Mouse (Mus musculus): Measurements from ENCODE around the gene Ak6. TPM values are rescaled to one million over a fixed set of nuclear protein-coding genes. Genes with fewer than 3 reads are reported as not detected.

Gene Ak6
- polyA plus RNA-seq (2012; rRNA removed) = 147 and 150 TPM in 2 replicates

DNA sequence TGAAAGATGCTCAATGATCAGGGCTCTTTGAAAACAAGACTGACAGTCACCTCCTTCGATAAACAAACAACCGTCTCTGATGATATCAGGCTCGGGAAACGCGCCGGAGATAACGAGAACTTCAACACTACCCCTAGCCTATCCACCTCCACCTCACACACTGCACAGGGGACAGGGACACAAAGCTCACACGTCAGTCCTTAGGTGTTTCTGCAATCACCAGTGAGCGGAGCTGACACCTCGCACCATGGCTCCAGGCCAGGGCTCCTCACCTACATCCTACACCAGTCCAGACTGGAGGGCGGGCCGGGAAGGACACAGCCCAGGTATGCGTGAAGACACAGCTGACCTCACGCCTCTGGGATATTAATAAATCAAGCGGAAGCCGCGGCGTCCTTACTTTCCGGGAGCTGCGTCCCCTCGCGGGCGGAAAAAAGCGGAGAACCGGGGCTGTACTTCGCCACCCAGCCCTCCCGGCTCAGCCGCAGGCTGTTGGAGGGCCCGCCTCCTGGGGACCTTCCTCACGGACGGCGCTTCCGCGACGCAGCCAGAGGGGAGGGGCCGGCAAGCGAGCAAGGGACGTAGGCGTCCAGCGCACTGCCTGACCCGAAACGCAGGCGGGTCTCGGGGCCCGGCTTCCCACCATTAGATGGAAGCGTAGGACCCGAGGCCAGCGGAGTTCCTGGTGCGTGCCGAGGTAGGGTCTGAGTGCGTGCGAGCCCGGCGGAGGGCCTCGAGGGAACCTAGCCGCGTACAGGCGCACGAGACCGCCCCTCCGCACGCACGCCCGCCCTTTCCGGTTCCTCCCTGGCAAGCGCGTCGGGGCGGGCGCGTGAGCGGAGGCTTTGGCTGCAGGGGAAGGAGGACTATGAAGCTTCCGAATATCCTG is at the start of gene Ak6, which contains the start of gene Rad17:
Gene Ak6 (plus strand): TSS at position 430 of the 889 bp plus-strand sequence.
Gene Rad17 (minus strand): TSS at position 502 of the 889 bp plus-strand sequence.
- peak within 1 kb of the TSS; percentile 98 for H3K4me3 ChIP-seq (ENCODE audit: insufficient read depth, low read length)
- TF ChIP-seq POLR2A (IDR thresholded peaks at IDR 0.05; ENCODE audit: extremely low read depth, insufficient read depth, low read length) (peak; percentile 53; the same call in 1 of the 2 replicates), CTCF (IDR thresholded peaks at IDR 0.05; ENCODE audit: extremely low read depth, insufficient read depth, low read length) (no peak)
- peaks cover 3% of the 10 kb centered on the region; the same call in 1 of the 2 replicates for H3K4me1 ChIP-seq (ENCODE audit: control insufficient read depth, insufficient read depth, low read length)

DNA sequence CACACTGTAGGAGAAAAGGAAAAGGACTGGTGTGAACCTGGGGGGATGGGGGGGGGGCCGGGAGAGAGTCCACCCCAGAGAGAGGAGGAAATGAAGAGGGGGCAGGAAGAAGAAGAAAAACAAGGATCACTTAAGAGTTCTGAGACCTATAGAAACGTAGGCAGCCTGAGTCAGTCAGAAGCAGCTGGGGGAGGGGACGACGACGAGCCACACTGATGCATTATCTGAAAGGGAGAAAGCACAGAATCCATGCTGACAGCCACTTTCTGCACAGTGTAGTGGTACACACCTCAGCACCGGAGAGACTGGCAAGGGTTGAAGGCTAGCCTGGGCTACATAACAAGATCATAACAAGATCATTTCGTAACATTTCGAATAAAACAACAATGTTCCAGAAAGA is 49.7 kb upstream of the Ak6 start:
- H3K27ac ChIP-seq (ENCODE audit: insufficient read depth, low read length) = no peak overlapping the region
- H3K4me3 ChIP-seq (ENCODE audit: insufficient read depth, low read length) = no peak overlapping the region
- TF ChIP-seq POLR2A (IDR thresholded peaks at IDR 0.05; ENCODE audit: extremely low read depth, insufficient read depth, low read length) (no peak), CTCF (IDR thresholded peaks at IDR 0.05; ENCODE audit: extremely low read depth, insufficient read depth, low read length) (no peak)
- no peaks in the 10 kb centered on the region for H3K4me1 ChIP-seq (ENCODE audit: control insufficient read depth, insufficient read depth, low read length)

More for the DNA sequence above, at the start of gene Ak6, which contains the start of gene Rad17:
- peak within 1 kb of the TSS; percentile 99 for H3K27ac ChIP-seq (ENCODE audit: insufficient read depth, low read length)

- Histone ChIP-seq H3K4me3 (ENCODE audit: insufficient read depth, low read length) (no peak overlapping the region), H3K4me1 (ENCODE audit: control insufficient read depth, insufficient read depth, low read length) (no peaks in the 10 kb centered on the region), H3K27ac (ENCODE audit: insufficient read depth, low read length) (no peak overlapping the region)
- TF ChIP-seq CTCF (IDR thresholded peaks at IDR 0.05; ENCODE audit: extremely low read depth, insufficient read depth, low read length) (no peak), POLR2A (IDR thresholded peaks at IDR 0.05; ENCODE audit: extremely low read depth, insufficient read depth, low read length) (no peak)
These were observed 48.4 kb upstream of the Ak6 start for GRCm38 (mm10) chr13:100602239-100602902.

DNA sequence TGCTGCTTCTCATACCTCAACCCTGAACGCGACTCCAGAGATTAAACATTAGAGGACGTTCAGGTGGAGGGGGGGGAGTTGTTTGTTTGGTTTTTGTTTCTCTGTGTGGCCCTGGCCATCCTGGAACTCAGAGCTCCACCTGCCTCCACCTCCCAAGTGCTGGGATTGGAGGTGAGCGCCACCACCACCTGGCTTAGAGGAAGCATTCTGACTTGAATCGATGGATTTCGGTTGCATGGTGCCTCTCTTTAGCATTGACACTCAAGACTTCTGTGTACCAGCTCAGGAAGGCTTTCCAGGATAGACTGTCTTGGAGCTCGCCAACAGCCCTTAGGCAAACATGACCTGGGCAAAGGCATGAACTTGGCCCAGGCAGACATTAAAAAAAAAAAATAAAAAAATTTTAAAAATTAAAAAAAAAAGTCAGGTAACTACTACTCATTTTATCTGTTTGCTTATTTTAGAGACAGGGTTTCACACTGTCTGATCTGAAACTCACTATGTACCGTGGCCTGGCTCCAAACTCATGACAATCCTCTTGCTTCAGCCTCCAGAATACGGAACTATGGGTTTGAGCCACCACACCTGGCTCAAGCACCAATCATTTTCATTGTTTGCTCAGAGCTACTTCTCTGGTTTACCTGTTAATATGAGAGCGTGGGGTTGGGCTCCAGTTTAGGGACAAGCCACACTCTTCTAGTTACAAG is 47.6 kb upstream of the Ak6 start:
- TF ChIP-seq CTCF (IDR thresholded peaks at IDR 0.05; ENCODE audit: extremely low read depth, insufficient read depth, low read length) = no peak
- TF ChIP-seq POLR2A (IDR thresholded peaks at IDR 0.05; ENCODE audit: extremely low read depth, insufficient read depth, low read length) = no peak
- Histone ChIP-seq H3K4me1 (ENCODE audit: control insufficient read depth, insufficient read depth, low read length) (no peaks in the 10 kb centered on the region), H3K4me3 (ENCODE audit: insufficient read depth, low read length) (no peak overlapping the region), H3K27ac (ENCODE audit: insufficient read depth, low read length) (no peak overlapping the region)

DNA sequence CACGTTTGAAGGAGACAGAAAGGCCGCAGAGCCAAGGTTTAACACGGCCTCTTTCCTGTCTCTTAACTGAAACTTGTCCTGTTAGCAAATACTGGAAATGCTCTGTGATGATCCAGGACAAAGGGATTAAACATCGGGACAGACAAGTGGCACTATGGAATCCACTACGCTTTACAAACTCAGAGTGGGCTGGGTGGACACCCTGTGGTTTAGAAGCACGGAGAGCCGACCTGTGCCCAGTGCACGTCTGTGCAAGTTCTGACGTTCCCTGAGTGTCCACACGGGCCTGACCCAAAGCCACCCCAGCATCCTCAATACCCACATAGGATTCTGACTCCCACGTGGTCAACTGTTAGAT is 47.1 kb upstream of the Ak6 start:
- H3K4me3 ChIP-seq (ENCODE audit: insufficient read depth, low read length) = no peak overlapping the region
- H3K27ac ChIP-seq (ENCODE audit: insufficient read depth, low read length) = no peak overlapping the region
- H3K4me1 ChIP-seq (ENCODE audit: control insufficient read depth, insufficient read depth, low read length) = no peaks in the 10 kb centered on the region
- no peak for TF ChIP-seq POLR2A (IDR thresholded peaks at IDR 0.05; ENCODE audit: extremely low read depth, insufficient read depth, low read length)

DNA sequence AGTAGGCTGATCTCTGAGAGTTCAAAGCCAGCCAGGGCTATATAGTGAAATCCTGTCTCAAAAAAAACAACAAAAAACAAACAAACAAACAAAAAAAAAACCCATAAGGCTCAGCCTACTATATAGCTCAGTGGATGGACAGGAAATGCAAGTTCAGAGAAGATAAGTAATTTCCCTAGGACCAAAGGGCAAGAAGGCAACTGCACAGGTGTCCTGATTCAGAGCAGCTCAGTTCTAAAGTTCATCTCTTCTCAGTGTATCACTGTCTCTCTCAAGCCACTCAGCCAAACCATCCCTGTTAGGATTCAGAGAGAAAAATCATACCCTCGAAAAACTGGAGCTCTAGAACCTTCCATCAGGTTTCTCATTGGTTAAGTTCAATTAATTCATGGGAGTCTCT is 44.9 kb upstream of the Ak6 start:
- Histone ChIP-seq H3K27ac (ENCODE audit: insufficient read depth, low read length) (no peak overlapping the region), H3K4me3 (ENCODE audit: insufficient read depth, low read length) (no peak overlapping the region), H3K4me1 (ENCODE audit: control insufficient read depth, insufficient read depth, low read length) (no peaks in the 10 kb centered on the region)
- TF ChIP-seq POLR2A (IDR thresholded peaks at IDR 0.05; ENCODE audit: extremely low read depth, insufficient read depth, low read length) (no peak), CTCF (IDR thresholded peaks at IDR 0.05; ENCODE audit: extremely low read depth, insufficient read depth, low read length) (no peak)

DNA sequence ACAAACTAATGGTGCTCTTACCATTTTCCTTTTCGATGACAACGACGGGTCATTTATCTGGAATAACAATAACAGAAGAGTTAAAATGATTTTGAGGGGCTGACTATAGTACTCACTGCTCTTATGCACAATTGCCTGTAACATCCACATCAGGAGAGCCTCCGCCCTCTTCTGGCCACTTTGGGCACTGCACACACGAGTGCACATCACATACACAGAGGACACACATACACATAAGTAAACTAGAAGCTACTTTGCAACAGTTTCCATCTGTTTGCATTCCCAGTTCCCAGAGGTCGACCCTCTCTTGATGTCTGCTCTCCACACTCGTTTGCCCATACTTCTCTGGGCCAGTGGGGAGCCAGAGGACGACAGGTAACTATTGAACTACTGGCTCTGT is 43.0 kb upstream of the Ak6 start:
- no peak overlapping the region for H3K27ac ChIP-seq (ENCODE audit: insufficient read depth, low read length)
- no peak for TF ChIP-seq POLR2A (IDR thresholded peaks at IDR 0.05; ENCODE audit: extremely low read depth, insufficient read depth, low read length)
- 0 out of 2 replicates have a peak, but pooled peaks have one; percentile 3 for TF ChIP-seq CTCF (IDR thresholded peaks at IDR 0.05; ENCODE audit: extremely low read depth, insufficient read depth, low read length)
- H3K4me1 ChIP-seq (ENCODE audit: control insufficient read depth, insufficient read depth, low read length) = no peaks in the 10 kb centered on the region
- H3K4me3 ChIP-seq (ENCODE audit: insufficient read depth, low read length) = no peak overlapping the region

DNA sequence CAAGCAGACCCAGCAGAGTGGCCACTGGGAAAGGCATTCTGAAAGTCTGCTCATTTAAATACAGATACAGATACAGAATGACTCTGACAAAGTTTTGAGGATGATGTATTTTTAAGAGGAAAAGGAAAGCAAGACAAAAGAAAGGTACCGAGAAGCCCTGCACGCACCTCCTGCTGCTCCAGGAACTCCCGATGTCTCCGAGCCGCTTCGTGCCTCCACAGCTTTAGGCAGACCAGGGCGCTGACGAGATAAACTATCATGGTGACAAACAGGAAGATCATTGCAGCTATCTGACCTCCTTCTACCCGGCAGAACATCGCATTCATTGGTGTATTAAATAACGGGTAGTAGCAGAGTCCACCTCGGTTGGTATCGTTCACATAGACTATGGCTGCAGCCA is 39.5 kb upstream of the Ak6 start:
- TF ChIP-seq CTCF (IDR thresholded peaks at IDR 0.05; ENCODE audit: extremely low read depth, insufficient read depth, low read length) = no peak
- TF ChIP-seq POLR2A (IDR thresholded peaks at IDR 0.05; ENCODE audit: extremely low read depth, insufficient read depth, low read length) = no peak
- H3K4me3 ChIP-seq (ENCODE audit: insufficient read depth, low read length) = no peak overlapping the region
- H3K4me1 ChIP-seq (ENCODE audit: control insufficient read depth, insufficient read depth, low read length) = no peaks in the 10 kb centered on the region
- H3K27ac ChIP-seq (ENCODE audit: insufficient read depth, low read length) = no peak overlapping the region

DNA sequence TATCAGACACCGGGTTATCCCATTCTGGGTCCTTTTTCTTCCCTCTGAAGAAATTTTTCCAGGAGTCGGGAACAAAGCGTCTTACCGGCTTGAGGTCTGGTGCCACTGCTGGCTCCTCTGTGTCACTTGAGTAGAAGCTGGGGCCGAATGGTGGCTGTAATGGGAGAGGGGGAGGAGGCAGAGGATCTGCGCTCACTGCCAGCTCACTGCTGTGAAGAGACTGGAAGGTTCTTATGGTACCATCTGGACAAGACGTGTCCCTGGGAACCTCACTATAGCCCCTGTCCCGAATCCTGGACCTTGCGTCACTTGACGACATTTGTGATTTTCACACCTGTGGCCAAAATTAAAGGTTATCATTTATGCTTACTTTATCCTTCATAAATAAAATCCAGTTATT is 38.5 kb upstream of the Ak6 start:
- Histone ChIP-seq H3K4me3 (ENCODE audit: insufficient read depth, low read length) (no peak overlapping the region), H3K27ac (ENCODE audit: insufficient read depth, low read length) (no peak overlapping the region), H3K4me1 (ENCODE audit: control insufficient read depth, insufficient read depth, low read length) (no peaks in the 10 kb centered on the region)
- TF ChIP-seq CTCF (IDR thresholded peaks at IDR 0.05; ENCODE audit: extremely low read depth, insufficient read depth, low read length) = no peak
- TF ChIP-seq POLR2A (IDR thresholded peaks at IDR 0.05; ENCODE audit: extremely low read depth, insufficient read depth, low read length) = no peak

Data from cortical plate, adult 2 months (tissue).